Mouse (Mus musculus) fat pad, adult 2 months (tissue): ENCODE data around the gene Fbh1.

Experiments
- DNase-seq: peaks from one replicate; pipeline ENCODE4 v3.0.0-alpha.2; 2011; ENCODE audit warnings: low read depth, low spot score; ENCODE audit errors: extremely low read depth

The Fbh1 gene

DNA sequence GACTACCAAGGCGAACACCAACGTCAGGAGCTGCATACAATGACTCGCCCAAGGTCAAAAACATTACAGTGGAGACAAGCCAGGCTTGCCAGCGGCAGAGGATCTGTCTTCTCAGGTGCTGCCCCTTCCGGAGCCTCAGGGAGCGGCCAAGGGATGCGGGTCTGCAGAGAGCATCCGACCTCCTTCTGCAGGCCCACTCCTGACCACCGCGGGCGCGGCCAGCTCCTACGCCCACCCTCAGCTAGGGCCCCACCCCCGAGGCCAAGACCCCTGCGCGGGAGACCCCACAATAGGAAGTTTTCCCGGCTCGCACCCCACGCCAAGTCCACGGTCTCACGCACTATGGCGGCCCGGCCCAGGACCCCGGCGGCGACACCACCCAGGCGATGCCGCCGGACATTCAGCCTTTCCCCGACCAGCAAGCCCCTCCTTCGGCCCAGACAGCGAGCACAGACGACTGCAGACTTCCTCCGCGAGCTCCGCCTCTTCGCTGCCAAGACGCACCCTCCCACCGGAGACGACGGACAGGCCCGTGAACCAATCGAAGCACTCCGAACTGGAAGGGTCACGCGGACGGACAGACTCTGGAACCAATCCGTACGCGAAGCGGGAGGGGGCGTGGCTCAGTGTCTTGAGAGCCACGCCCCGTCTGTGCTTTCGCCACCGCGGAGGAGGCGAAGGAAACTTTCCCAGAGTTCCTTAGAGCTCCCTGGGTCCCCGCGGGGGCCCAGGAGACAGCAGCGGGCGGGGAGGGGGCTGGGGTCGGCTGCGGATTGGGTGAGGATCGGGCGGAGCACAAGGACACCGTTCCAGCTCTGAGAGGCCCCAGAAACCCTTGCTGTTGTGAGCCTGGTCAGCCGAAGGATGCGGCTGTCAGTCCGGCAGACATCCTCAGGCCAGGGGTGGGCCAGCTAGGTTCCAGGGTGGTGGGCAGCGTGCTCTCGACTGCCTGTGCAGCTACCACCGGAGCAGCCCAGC, at the start of gene Fbh1, which contains the start of gene Ankrd16:
Gene Fbh1 (minus strand): TSS at position 492 of the 978 bp plus-strand sequence.
Gene Ankrd16 (plus strand): TSS at position 786 of the 978 bp plus-strand sequence.
- DNase-seq, result peak; percentile 100

DNA sequence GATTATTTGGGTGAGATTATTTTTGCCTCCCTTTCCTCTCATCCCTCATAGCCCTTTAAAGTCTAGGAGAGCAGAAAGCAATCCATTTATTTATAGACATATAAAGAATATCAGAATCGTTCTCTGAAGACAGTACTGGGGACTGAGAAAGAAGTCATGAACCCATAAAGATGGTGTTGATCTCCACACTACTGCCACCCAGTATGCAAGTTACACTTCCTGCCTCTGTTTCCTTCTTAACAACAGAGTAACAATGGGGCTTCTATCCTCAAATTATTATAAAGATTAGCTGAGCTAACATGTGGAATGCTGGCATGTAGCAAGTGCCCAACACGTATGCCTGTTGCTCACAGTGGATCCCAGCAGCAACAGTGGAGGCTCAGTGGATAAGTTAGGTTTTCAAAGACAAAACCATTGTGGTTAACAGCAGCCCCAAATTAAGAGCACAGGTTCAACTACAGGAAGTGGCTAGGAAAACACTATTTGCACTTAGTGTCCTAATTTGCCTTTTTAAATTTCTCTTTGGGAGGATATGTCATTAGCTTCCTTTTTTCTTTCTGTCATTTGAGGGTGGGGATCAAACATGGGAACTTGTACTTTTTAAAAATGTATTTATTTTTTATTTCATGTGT, 24.0 kb upstream of the Fbh1 start:
- no peak for DNase-seq

DNA sequence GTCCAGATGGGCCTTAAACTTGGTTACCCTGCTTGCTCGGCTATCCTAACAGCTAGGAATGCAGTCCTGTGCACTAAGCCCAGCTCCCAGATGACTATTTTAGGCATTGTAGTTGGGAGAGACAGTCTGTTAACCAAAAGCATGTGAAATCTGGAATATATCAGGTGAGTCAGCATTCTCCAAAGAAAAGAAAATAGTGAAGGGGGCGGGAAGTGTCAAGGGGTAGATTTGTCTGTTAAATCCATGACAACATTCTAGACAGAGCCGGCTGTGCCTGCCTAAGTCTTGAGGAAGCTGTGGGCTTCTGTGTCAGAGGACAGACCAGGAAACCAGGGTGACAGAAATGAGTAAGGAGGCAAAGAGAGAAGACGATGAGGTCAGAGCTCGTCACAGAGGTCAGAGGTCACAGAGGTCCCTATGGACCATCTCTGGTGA, 20.6 kb upstream of the Fbh1 start:
- no peak for DNase-seq

DNA sequence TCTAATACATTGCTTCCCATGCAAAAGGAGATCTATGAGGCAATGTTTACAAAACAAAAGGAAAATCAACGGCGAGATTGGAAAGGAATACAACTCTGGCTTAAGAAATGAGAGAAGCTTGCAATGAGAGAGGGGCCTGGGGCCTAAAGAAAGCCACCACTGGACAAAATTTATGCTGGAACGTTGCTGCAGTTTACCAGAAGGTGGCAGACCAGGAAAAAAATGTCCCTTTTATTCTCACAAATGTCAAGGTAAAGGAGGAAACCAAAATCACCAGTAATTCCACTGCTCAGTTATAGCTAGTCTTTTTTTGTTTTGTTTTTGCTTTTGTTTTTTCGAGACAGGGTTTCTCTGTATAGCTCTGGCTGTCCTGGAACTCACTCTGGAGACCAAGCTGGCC, 17.3 kb upstream of the Fbh1 start:
- DNase-seq, result no peak

DNA sequence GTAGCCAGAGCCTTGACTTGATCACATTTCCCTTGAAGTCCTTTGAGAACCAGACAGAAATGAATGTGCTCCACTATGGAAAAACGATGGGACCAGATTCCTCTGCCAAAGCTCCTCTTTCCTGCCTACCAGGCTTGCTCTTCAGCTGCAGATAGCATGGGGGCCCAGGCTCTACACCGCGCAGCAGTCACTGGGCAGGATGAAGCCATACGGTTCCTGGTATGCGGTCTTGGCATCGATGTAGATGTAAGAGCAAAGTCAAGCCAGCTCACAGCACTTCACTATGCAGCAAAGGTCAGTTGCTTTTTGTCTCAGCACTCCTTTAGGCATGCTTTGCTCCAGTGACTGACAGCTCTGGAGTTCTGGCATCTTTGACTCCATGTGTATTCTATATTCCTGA, 6.8 kb upstream of the Fbh1 start:
- DNase-seq, result no peak

DNA sequence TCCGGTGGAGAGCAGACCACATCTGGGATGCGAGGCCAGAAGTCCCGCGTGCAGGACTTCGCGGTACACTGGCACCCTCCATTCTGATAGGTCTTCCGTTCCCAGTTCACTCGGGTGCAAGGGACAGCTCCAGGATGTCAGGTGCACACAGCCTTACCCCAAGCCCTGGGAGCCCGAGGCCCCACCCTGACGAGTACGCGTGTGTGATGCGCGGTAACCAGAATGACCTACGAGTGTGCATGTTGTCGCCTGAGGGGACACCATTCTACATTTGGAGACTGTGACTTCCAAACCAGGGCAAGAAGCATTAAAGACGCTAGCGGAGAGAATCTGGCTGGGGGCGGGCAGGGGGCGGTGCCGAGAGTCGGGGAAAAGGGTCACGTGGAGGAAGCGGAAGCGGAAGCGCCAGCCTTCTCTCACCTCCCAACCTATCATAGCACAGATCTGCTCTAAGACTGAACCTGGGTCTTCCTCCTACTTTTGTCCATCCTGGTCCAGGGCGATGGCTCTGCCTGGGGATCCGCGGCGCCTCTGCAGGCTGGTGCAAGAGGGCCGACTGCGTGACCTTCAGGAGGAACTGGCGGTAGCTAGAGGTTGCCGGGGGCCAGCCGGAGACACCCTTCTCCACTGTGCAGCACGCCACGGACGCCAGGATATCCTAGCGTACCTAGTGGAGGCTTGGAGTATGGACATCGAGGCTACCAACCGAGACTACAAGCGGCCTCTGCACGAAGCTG, 873 bp upstream of the Fbh1 start:
- DNase-seq, result peak; percentile 30

DNA sequence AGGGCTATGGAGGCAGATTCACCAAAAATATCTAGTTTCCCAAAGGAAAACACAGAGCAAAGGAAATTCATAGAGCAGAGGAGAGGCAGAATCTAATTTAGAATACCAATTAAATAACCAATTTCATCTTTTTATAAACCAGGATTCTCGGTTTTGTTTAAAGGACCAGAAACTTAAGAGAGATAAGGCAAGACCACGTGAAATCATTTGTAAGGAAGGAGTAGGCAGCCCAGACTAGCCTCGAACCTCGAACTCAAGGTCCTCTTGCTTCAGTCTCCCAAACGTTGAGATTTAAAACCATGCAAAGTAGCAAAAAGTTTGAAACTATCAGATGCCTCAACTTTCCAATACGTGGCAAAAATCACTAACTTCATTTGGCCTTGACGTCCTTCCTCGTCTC, 967 bp downstream of the Fbh1 start:
- DNase-seq, result no peak

DNA sequence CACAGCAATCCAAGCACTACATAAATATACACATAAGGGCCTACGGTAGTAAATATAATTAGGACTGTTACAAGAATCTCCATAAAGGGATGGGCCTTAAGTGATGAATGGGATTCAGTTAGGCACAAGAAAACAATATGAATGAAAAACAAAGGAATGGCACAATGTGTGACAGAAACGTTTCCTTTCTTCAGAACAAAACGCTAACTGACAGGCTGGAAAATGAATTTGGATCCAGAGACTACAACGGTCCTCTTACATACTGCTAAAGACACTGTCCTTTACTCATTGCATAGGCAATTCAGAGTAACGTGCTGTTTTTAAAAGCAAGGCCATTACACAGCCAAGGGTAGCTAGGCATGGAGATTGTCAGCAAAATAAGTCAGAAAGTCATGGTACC, 2.3 kb downstream of the Fbh1 start:
- no peak for DNase-seq

DNA sequence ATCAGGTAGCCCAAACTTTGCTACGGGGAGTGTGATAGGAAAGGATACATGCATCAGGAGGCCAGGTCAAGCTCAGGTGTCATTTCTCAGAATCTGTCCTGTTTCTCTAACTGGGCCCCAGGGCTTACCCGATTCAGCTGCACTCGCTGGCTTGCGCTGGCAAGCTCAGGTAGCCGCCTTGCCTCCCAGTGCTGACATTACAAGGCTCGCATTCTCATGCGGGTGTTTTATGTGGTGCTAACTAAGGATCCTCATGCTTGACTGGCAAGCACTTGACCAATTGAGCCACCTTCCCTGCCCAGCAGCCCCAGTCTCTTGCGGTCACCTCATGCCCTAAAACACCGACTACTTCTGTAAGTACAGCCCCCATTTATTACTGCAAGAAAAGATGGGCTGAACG, 3.0 kb downstream of the Fbh1 start:
- DNase-seq, result no peak

DNA sequence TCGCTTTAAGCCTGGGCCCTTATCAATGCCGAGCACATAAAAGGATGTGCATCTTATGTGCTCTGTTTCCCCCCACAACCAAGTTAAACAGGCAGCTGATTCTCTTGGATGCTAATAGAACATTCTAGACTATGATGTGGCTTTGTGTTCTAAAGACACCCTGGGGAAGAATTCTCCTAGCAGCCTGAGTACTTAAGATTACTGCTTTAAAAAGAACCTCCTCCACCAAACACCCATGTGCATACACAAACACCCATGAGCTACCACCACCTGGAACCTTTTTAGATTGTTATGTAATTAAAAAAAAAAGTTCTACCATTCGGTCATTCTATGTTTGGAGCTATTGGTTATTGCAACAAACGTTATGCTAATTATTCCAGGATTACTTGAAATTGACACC, 5.0 kb downstream of the Fbh1 start:
- DNase-seq, result no peak

DNA sequence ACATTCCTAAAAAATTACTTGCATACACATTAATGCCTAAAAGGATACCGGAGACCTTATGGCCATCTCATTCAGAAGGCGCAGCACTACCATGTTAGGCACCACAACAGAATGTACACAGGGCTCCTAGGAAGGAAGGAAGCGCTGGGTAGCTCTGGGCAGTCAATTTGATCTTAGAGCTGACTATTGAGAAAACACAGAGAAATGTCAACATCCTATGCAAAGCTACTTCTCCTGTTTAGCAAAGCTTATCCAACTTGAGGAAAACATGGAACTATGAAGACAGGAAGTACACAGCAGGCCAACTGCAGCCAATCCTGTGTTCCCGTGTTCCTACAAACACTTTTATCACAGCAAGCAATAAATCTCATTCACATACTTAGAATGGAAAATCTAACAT, 5.7 kb downstream of the Fbh1 start:
- no peak for DNase-seq

DNA sequence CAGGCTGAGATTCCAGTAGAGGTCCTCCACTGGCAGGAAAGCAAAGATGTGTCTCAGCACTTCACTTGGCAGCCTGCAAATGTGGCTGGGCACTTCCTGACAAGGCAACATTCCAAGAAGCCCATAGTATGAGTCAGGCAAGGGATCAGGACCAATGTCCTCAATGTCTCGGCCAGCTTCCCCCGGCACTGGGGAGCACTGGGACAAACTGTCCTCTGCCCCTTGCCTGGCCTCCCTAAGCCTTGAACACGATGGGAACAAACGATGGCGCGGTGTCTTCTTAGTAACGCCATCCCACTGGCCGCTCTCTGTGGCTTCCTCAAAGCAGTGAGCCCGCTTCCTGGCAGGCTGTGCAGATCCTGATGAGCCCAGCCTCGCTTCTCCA, 10.2 kb downstream of the Fbh1 start:
- no peak for DNase-seq

DNA sequence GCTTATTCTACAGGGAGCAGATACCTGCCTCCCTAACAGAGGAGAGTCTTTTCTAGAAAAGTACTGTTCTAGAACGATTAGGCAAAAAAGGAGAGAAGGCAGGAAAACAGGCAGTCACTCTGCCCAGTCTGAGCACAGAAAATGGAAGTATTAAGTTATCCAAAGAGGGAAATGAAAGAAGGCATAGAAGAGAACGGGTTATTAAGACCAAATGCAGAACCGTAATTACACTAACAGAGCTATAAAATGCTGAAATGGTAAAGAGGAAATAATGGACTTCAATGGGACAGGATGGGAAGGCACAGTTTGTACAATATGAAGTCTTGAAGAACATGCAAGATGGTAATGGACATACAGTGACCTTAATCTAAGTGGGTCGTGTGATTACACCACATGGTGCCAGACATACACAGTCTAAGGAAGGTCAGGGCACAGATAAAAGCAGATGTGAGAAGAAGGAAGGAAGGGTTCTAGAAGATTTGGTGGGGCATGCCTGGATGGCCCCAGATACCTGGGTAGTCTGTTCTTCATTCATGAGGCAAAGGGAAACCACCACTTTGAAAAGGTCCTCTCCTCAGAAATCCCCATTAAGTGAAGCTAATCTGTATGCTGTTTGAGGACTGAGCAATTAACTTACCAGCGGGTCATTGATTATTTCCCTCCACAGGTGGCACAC, 10.8 kb downstream of the Fbh1 start:
- DNase-seq, result no peak

DNA sequence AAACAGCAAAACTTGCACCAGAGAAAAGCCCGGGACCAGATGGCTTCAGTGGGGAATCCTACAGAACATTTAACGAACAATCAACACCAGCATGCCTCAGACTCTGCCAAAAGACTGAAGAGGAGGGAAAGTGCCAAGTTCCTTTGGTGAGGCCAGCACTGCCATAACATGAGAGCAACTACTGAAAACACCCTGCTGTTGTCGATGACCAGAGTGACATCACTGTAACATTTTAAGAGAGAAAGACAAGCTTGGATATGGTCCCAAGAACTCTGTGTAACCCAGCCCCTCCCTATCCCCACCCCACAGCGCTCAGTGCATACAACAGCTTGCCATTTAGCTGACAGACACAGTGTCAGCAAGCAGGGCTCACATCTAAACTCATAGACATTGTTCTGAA, 11.7 kb downstream of the Fbh1 start:
- DNase-seq, result no peak

DNA sequence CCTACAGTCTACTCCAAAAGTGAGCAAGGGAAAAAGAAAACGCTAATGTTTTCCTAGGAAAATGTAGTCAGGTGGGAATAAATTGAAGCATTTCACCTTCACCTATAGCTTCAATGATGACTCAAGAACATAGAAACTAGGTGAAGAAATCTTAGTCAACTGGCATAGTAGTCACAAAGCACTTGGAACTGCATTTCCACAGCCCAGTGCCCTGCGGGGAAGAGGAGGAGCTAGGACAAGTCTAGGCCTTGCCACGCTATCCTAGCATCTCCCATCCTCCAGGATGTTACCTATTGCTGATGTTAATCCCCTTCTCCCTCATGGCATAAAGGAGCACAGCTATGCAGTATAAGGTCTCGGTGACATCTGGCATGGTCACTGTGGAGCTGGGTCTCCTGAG, 14.8 kb downstream of the Fbh1 start:
- DNase-seq, result peak; percentile 81

DNA sequence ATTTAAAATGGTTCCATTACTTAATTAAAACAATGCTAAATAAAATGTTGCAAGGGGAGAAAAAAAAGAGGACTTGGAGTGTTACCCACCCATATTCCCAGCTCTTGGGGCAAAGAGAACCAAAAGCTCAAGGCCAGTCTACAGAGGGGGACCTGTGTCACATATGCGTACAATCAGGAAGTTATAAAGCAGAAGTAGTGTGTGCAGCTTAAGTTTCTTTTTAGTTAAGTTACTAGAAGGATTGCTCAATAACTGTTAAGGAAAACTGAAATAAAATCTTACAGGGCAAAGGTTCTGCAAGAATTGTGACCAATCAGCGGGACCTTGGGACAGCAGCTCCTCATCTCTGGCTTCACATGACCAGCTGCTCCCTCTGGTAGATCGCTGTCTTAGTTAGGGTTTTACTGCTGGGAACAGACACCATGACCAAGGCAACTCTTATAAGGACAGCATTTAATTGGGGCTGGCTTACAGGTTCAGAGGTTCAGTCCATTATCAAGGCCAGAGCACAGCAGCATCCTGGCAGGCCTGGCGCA, 37.8 kb downstream of the Fbh1 start:
- no peak for DNase-seq

DNA sequence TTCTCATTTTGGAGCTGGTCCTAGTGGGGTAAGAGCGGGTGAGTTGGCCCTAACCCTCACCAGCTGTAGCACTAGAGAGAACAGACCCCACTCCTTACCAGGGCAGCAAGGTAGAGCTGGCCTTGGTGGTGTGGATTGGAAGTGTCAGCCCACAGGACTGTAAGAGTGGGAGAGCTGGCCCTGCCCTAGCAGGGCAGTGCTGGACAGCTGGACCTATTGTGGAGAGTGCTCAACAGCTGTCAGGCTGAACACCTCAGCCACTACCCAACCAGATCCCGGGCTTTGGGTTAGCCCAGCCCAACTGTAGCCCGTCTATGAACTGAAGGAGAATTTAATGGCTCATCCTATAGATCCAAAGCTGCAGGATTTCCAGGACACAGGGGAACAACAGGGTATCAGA, 38.6 kb downstream of the Fbh1 start:
- no peak for DNase-seq

DNA sequence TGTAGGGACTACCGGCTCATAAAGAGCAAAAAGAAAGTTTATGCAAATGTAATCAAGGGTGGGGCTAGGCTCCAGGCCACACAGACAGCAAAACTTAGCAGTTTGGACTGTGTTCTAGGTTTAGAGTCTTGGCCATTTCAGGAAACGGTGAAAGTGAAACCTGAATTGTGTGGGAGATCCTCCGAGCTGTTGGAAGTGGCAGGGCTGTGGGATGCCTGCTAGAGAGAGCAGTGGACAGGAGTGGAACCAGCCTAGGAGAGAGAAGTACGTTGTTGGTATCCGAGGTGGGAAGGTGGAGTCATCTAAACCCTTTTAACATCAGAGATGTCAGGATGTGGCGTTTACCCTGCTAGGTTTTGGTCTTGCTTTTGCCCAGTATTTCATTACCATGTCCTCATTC, 41.5 kb downstream of the Fbh1 start:
- DNase-seq, result no peak

DNA sequence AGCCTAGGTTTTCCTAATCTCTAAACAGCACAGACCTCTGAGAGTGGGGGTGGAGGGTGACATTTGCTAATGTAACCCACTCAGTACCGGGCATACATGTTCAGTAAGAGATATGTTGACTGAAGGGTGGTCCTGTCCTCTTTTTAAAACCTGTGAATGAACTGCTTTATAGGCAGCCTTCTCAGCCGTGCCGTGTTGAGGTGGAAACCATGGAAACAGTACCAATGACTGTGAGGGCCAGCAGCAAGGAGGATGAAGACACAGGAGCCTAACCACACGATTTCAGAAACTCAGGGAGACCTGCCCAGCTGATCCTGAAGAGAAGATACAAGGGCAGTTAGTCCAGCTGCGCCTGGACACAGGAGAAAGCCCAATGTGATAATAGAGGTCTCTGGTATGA, 44.4 kb downstream of the Fbh1 start:
- DNase-seq, result no peak

DNA sequence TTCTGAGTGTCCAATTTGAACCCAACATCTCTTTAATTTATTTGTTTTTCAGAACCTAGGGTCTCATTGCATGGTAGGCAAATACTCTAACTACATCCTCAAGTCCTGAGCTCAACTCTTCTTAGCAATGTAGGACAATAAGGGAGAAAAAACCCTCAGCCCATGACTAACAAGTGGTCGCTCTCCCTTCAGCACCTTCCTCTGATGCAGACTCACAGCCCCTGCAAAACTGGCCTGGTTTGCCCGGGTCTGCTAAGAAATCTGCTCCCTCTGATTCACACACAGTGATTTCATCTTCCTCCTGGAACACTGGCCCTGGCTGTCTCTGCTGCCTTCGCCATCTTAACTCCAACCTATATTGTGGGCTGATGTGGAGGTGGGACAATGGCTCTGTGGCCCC, 48.3 kb downstream of the Fbh1 start:
- DNase-seq, result no peak

DNA sequence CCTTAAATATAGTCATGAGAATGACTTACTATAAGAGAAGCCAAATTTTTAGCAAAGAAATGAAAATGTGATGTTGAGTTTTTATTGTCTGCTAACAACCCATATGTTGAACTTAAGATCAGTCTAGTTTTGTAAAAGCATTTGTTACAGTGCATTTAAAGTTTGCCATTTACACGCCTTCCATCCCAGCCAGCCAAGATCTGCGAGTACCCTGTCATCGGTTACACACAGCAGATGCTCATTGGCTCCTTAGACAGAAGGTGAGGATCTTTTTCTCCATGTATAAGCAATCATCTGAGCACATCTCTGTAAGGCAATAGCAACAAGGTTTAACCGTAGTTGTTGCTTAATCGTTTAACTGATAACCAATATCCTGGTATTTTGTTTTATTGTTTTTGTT, 49.8 kb downstream of the Fbh1 start:
- DNase-seq, result no peak
